Mouse (Mus musculus) bone marrow, adult 2 months (tissue): ENCODE measurements around the gene Stim1. TPM values are rescaled to one million over a fixed set of nuclear protein-coding genes. Genes with fewer than 3 reads are reported as not detected.
"Not testable (repeated sequence)": the region's sequence is repeated elsewhere in the genome, so short reads cannot be mapped to it uniquely, and the experiment has no call there.

Source experiments
- H3K27ac ChIP-seq: fragments of 200-500 bp; 2 replicates; pipeline ENCODE4 v1.5.1; 2012; ENCODE audit warnings: low read depth, mild to moderate bottlenecking, control low read depth, inconsistent platforms, low read length; ENCODE audit not compliant: control insufficient read depth, poor library complexity, insufficient read depth
- H3K4me1 ChIP-seq: fragments of 200-500 bp; 2 replicates; pipeline ENCODE4 v1.6.1; 2011; ENCODE audit warnings: low read length; ENCODE audit not compliant: control insufficient read depth, insufficient read depth
- H3K4me3 ChIP-seq: fragments of 200-500 bp; replicated peaks from 2 replicates; pipeline ENCODE3; 2011; ENCODE audit warnings: mild to moderate bottlenecking, low read depth, low read length, control low read depth; ENCODE audit not compliant: control insufficient read depth
- CTCF ChIP-seq: fragments of 200-500 bp; IDR thresholded peaks from 2 replicates; pipeline ENCODE4 v1.5.1; 2011; ENCODE audit warnings: low read length, control low read depth; ENCODE audit not compliant: control insufficient read depth, insufficient read depth
- POLR2A ChIP-seq: fragments of 200-500 bp; IDR thresholded peaks from 2 replicates; pipeline ENCODE4 v1.6.1; 2011; ENCODE audit warnings: low read depth, mild to moderate bottlenecking, control low read depth, low read length, borderline replicate concordance; ENCODE audit not compliant: control insufficient read depth
- WGBS: fragments of 180-500 bp; shearing (Covaris S2); methylation state at CpG from one replicate; pipeline ENCODE4 v1.1.7; 2018; 5-methylcytosine and 5-hydroxymethylcytosine counted together
- polyA plus RNA-seq: library from polyadenylated mRNA; stranded (reverse); fragments of >200 nt; gene quantifications from 2 replicates; pipeline ENCODE4 v1.2.4, GENCODE M21; 2011; ENCODE audit warnings: low replicate concordance; ENCODE audit not compliant: missing spikeins, insufficient read depth, insufficient read length

Stim1 gene
- polyA plus RNA-seq, 1 experiment, result 24.8 TPM

DNA sequence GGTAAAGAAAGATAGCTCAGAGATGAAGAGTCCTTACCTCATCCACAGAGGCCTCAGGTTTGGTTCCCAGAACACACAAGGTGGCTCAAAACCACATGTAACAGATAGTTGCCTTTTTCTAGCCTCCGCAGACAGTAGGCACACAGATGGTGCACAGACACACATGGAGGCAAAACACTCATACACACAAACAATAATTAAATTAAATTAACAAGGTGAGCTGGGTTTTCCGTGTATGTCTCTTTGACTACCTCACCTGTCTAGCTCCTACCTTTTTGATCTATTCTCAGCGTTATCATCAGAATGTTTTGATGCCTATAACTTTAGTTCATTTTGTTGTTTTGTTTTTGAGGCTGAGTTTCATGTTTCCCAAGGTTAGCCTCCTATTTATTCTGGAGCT is 11.7 kb upstream of the Stim1 start, which contains the start of gene Rhog:
TSS of gene Rhog (minus strand) at position 101 of the 400 bp plus-strand sequence.
- Histone ChIP-seq H3K4me3 (no peak within 1 kb of the TSS), H3K27ac (no peak within 1 kb of the TSS), H3K4me1 (peaks cover 3% of the 10 kb centered on the region)
- no peak for TF ChIP-seq CTCF
- no peak for TF ChIP-seq POLR2A
- WGBS, result 85% methylated on average over 3 of the region's 3 CpGs

DNA sequence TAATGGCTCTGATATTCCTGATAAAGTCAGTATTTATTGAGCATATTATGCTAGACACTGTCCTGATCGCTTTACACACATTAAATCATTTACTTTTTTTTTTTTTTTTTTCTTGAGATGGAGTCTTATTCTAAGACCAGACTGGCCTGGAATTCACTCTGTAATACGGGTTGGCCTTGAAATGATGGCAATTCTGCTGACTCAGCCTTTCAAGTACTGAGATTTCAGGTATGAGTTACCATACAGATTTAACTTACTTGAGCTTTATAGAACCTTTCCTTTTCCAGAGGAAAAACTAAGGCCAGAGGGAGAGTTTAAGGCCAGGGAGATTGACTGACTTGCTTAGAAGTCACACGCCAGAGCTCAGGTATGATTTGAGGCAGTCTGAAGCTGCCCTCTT is 11.0 kb upstream of the Stim1 start:
- TF ChIP-seq CTCF (no peak), POLR2A (no peak)
- 87% methylated on average over 3 of the region's 3 CpGs for whole genome bisulfite sequencing
- Histone ChIP-seq H3K4me3 (no peak overlapping the region), H3K27ac (no peak overlapping the region), H3K4me1 (peaks cover 3% of the 10 kb centered on the region)

DNA sequence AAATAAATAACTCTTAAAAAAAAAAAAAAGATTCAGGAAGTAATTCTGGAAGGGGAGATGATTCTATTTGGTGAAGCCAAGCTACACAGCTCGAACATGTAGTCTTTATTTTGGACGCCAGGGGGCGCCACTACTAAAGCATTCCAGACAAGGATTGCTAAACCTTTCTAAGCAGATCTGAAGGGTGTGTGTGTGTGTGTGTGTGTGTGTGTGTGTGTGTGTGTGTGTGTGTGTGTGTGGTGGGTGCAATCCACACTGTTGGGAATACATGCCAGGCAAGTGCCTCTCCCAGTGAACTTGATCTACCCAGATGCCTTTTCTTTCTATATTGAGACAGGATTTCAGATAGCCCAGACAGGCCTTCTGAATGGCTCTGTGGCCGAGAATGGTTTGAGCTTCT is 9.4 kb upstream of the Stim1 start:
- WGBS, result 13% methylated on average over 4 of the region's 4 CpGs
- H3K4me1 ChIP-seq, result peaks cover 2% of the 10 kb centered on the region
- no peak overlapping the region for H3K27ac ChIP-seq
- H3K4me3 ChIP-seq, result no peak overlapping the region
- TF ChIP-seq CTCF (peak; percentile 30; the same call in 1 of the 2 replicates), POLR2A (no peak)

DNA sequence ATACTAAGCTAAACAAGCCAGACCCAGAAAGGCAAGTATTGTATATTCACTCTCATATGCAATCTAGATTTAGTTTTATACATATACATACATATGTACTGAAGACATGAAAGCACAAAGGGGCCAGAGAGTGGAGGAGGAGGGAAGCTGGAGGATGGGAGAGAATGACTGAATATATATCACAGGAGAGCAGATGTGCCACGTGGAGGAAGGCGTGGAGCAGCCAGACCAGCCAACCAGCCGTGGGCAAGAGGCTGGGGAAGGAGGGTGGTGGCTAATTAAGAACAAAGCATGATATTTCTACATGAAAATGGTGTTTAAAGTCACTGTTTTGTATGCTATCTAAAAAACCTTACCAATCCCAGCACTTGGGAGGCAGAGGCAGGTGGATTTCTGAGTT is 8.9 kb upstream of the Stim1 start:
- peaks cover 2% of the 10 kb centered on the region for H3K4me1 ChIP-seq
- WGBS, result 44% methylated on average over 3 of the region's 3 CpGs
- H3K4me3 ChIP-seq, result no peak overlapping the region
- no peak for TF ChIP-seq CTCF
- no peak for TF ChIP-seq POLR2A
- H3K27ac ChIP-seq, result peak overlapping the region; percentile 19; the same call in 1 of the 2 replicates

DNA sequence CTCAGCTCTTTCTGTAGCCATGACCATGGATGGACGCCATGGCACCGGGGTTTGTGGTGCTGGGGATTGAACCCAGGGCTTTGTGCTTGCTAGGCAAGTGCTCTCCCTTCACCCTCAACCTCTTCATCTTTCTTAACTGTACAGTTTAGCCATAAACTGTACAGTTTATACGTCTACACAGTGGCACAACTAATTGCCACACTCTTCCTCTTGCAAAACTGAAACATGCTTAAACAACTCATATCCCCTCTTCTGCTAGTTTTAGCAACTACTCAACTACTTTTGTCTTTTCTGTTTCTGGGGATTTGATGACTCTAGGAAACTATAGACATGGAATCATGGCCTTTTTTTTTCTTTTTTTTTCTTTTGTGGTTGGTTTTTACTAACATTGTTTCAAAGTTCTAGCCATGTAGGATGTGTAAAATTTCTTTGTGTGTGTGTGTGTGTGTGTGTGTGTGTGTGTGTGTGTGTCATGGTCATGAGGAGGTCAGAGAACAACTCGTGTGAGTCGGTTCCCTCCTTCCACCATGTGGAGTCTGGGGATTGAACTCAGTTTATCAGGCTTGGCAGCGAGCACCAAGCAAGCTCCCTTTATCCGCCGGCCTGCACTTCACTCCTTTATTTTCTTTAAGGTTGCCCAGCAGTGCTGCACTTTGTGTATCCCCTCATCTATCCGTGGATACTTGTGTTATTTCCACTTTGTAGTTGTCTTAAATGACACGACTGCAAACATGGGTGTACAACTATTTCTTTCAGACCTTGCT is 7.7 kb upstream of the Stim1 start:
- WGBS, result 58% methylated on average over 10 of the region's 10 CpGs
- Histone ChIP-seq H3K4me1 (peaks cover 2% of the 10 kb centered on the region), H3K4me3 (no peak overlapping the region), H3K27ac (peak overlapping the region; percentile 93)
- TF ChIP-seq POLR2A, result no peak

DNA sequence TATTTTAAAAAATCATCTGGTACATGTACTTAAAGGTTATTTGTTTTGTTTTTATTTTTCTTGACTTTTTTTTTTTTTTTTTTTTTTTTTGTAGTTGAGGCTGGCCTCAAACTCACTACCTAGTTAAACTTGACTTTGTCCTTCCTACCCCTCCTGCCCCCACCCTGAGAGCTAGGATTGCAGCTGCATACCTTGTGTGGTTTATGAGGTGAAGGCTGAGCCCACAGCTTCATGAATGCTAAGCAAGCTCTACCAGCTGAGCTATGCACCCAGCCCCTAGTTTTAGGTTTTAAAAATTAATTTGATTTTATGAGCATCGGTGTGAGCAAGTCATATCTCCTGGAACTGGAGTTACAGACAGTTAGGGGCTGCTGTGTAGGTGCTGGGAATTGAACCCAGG is 7.1 kb upstream of the Stim1 start:
- Histone ChIP-seq H3K27ac (no peak overlapping the region), H3K4me1 (peaks cover 2% of the 10 kb centered on the region), H3K4me3 (no peak overlapping the region)
- WGBS, result 85% methylated on average over 1 of the region's 1 CpGs
- no peak for TF ChIP-seq POLR2A
- TF ChIP-seq CTCF, result no peak

DNA sequence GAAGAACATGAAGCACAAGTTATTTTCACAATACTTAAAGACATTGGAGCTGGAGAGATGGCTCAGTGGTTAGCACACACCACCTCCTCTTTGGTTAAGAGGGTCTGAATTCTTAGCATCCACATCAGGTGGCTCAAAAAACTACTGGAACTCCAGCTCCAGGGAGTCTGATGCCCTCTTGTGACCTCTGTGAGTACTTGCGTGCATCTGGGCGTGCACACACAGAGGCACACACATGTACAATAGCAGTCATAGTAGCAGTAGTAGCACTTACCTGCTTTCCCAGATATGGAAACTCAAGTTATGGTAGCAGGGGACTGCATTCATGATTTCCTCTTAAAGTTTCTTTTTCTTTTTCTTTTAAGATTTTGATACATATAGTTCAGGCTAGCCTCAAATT is 4.6 kb upstream of the Stim1 start:
- H3K4me3 ChIP-seq, result no peak overlapping the region
- TF ChIP-seq CTCF (peak; percentile 34; the same call in 1 of the 2 replicates), POLR2A (no peak)
- peaks cover 2% of the 10 kb centered on the region for H3K4me1 ChIP-seq
- whole genome bisulfite sequencing, result 92% methylated on average over 2 of the region's 2 CpGs
- no peak overlapping the region for H3K27ac ChIP-seq

DNA sequence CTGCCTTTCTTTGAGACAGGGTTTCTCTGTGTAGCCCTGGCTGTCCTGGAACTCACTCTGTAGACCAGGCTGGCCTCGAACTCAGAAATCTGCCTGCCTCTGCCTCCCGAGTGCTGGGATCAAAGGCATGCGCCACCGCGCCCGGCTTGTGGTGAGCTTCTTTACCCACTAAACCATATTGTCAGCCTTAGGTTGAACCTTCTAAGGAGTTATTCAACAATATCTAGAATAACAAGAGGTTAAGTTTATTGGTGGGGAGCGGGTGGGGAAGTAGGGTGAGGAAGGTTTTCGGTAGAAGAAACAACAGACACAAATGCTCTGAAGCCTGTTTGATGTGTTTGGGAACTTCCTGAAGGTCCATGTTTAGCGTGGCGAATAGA is 1.6 kb upstream of the Stim1 start:
- H3K4me3 ChIP-seq, H3K4me1 ChIP-seq: not testable (repeated sequence)
- H3K27ac ChIP-seq, result peak overlapping the region; percentile 97
- 50% methylated on average over 10 of the region's 10 CpGs for WGBS

DNA sequence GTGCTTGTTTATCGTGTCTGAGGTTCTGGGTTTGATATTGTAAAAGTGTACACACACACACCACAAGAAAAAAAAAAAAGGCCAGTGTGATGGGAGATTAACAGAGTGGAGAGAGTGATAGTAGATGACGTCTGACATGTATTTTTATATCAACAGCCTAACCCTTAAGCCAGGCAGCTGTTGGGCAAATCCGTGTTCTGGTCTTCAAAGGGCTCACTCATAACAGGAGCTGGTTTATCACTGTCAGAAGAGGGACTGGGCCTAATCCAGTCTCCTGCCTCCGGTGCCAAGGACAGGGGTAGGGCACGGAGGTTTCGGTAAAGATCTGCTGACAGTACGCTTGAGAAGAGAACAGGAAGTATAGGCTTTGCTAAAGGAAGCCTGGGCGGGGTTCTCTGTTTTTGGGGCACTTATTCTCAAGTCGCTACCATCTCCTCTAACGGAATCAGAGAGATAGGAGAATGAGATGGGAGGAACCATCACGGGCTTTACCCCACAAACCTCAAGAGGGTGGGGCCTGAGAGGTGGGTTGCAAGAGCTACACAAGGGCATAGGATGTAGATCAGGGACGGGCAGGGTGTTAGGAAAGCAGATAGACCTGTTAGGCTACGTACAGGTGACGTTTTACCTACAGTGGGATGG is 1.1 kb upstream of the Stim1 start:
- Histone ChIP-seq H3K4me3 (peak overlapping the region; percentile 55), H3K27ac (peak overlapping the region; percentile 97), H3K4me1 (no peaks in the 10 kb centered on the region; the same call in 1 of the 2 replicates)
- WGBS, result 1% methylated on average over 14 of the region's 14 CpGs
- TF ChIP-seq POLR2A (no peak), CTCF (no peak)
